Mouse (Mus musculus) megakaryocyte, embryonic 14.5 days (primary cell): ENCODE data around the gene Rorb.

Experiments used
- FLI1 ChIP-seq: IDR thresholded peaks from 2 replicates; pipeline ENCODE4 v1.6.1; 2012; ENCODE audit warnings: low read length, inconsistent platforms, mixed read lengths
- GATA1 ChIP-seq: IDR thresholded peaks from 3 replicates; pipeline ENCODE4 v1.6.1; 2012; ENCODE audit warnings: mixed read lengths, low read length, inconsistent platforms, borderline replicate concordance

DNA sequence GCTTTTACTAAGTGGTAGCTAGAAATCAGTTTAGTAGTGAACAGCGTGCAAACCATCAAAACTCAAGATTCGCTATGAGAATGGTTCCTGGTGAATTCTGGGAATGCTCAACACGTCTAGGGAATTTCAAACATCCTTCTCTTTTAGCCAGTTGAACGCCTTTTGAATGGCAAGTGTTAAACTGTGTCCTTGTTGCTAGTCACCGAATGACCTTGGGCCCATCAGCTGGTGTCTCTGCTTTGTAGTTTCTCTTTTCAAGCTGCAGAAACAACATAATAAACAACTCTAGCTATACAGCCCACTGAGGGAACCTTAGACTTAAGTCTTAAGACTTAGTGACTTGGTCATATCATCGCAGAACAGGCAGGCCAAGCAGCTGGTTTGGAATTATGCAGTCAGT, 36.2 kb downstream of the Rorb start:
- TF ChIP-seq GATA1 (no peak), FLI1 (no peak)
